Mouse (Mus musculus) spleen, postnatal 4 days (tissue): Measurements from ENCODE around the gene 4930562C15Rik.

Source experiments
- DNase-seq, 2 experiments: peaks; one replicate each; pipeline ENCODE4 v3.0.0; 2022; ENCODE audit warnings: low spot score in 2 of 2

4930562C15Rik gene

DNA sequence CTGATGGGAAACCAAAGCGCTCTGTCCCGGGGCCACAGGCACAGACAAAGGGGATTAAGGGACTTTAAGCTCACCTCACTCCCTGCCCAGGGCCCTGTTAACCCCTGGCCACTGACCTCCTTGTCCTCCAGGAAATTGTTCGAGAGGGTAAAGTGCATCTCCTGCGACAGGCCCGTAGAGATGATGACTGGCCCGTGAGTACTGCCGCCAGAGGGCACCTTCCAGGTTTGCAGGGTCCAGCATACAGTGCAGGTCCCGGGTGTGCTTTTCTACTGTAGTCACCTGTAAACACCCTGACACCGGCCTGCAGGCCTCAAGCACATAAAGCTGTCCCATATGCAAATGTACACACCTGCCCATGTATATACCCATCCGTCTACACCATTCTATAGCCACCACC, 26.2 kb downstream of the 4930562C15Rik start:
- DNase-seq = no peak

DNA sequence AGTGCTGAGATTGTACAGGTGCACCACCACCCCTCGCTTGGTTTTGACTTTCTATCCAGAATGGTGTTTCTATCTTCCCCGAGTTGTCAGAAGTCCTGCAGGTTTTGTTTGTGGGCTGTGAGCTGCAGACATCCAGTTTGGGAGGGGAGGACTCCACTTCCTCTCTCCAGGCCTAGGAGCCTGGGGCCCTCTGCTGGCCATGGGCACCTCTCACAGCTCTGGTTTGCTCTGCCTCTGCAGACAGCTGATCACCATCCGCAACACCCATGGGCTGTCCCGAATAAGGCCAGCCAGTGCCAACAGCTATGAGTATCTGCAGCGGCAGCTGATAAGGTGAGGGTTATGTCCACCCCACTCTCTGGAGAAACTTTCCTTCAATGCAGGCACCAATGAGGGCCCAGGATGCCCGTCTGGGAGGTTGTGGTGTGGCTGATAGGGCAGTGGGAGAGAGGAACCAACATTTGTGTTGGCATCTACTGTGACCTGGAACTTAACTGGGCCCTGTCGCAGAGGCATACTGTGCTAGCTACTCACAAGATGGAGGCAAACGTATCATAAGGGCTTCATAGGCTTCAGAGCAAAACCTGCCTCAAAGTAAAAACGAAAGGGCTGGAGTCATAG, 27.8 kb downstream of the 4930562C15Rik start:
- DNase-seq = peak; percentile 70 to 82

GRCm38 (mm10) chr16:4863742-4864141, 28.5 kb downstream of the 4930562C15Rik start:
- no peak for DNase-seq

- no peak for DNase-seq
These were observed 31.0 kb downstream of the 4930562C15Rik start for GRCm38 (mm10) chr16:4866101-4866695.

DNA sequence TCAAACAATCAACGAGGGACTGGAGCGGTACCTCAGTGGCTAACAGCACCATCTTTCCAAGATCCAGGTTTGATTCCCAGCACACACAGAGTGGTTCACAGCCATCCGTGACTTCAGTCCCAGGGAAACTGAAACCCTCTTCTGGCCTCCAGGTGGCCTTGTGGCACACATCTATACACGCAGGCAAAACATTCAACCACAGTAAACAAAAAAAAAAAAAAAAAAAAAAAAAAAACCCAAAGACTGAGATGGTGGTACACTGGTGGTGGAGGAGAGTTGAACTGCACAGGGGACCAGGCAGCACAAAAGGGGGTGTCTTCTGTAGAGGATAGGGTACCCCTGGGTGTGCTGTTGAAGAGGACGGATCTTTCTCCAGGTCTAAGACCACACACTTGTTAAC, 35.3 kb downstream of the 4930562C15Rik start:
- DNase-seq = no peak

- DNase-seq = no peak
These were observed 36.7 kb downstream of the 4930562C15Rik start for GRCm38 (mm10) chr16:4871926-4872325.

GRCm38 (mm10) chr16:4875198-4876032, 40.2 kb downstream of the 4930562C15Rik start:
- peak; percentile 26 to 69 for DNase-seq

GRCm38 (mm10) chr16:4876033-4876680, 40.9 kb downstream of the 4930562C15Rik start:
- DNase-seq = peak; percentile 47 to 73

- DNase-seq = no peak
These were observed 42.0 kb downstream of the 4930562C15Rik start for GRCm38 (mm10) chr16:4877195-4877594.

DNA sequence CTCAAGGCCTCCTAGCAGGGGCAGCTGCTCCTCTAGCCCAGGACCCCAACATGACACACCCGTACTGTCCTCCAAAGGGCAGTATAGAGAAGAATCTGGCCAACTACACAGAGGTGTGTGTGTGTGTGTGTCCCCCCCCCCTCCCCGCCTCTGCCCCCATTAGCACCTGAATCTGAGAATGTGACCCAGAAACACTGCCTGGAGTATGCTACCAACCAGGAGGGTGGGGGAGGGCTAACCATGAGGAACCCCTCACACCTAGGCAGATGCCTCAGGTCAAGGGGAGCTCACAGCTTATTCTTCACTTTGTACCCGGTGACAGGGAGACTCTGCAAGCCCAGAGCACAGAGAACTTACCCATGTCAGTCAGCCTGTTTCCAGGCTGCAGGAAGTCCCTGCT, 42.5 kb downstream of the 4930562C15Rik start:
- no peak for DNase-seq

GRCm38 (mm10) chr16:4878192-4878885, 43.1 kb downstream of the 4930562C15Rik start:
- DNase-seq = peak; percentile 51 to 74

GRCm38 (mm10) chr16:4879101-4879707, 44.0 kb downstream of the 4930562C15Rik start:
- peak; percentile 50 to 77 for DNase-seq

GRCm38 (mm10) chr16:4879708-4880124, 44.5 kb downstream of the 4930562C15Rik start:
- peak; percentile 88 to 94 for DNase-seq

DNA sequence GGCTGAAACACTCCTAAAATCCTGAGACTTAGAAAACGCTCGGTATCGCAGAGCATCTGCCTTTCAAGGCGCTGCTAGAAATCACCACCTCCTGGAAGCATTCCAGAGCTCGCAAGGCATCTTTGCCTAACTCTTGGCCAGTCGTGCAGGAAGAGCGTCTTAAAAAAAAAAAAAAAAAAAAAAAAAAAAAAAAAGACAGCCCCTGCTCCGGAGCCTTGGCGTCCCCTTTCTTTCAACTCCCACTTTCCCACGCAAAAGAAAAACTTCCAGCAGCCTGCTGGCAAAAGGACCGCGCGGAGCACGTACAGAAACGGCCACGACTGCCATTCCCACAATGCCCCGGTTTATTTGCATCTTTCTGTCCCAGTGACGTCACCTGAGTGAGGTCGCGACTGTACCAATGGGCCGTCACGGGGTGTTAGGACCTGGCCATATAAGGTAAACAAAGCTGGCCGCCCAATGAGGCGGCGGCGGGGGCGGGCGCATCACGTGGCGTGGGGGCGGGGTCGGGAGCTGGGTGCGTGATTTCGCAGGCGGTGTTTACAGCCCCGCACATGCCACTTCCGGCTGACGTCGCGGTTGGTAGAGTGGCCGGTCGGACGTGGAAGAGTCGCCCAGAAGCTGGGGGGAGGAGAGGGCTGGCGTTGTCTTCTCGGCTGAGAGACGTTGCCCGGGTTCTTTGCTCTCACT, 45.1 kb downstream of the 4930562C15Rik start, which contains the start of gene Ubald1:
Ubald1 (minus strand) TSS at position 180 of the 690 bp plus-strand sequence.
- DNase-seq = peak; percentile 97 to 98

DNA sequence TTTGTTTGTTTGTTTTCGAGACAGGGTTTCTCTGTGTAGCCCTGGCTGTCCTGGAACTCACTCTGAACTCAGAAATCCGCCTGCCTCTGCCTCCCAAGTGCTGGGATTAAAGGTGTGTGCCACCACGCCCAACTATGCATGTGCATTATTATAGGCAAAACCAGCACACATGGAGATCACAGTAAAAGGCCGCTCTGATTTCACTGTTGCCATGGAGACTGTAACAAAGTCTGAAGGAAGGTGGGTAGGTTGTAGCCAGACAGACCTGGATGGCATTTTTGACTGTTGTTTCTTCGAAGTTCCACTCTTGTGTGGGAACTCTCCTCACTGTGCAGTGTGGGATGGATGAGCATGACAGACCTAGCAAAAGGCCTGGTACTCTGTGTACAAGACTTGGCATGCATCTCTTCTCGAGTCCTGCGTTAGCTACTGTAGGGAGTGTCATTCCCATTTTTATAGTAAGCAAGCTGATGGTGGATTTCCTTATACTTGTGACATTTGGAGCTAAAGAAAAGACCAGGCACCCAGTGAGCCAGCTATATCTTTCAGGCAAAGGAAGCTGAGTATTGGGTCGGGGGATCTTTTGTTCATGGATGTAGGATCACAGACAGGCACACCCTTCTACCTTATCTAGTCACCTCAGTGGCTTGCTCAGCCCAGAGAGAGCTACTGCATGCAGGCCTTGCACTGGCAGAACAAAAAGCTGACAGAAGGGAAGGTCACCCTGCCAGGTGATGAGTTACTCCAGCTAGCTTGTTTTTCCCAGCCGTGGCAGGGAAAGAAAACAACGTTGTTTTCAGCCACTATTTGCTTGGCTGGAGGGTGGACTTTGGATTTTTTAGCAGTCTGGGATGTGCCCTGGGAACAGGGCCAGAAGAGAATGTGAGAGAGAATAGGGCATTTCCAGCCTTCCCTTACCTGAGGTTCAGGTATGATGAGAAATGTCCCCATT, 46.5 kb downstream of the 4930562C15Rik start:
- DNase-seq = no peak

- DNase-seq = no peak
These were observed 49.7 kb downstream of the 4930562C15Rik start for GRCm38 (mm10) chr16:4884930-4885329.

- DNase-seq = peak; percentile 83 to 92
These were observed 50.8 kb downstream of the 4930562C15Rik start, which contains the start of gene Mgrn1 for GRCm38 (mm10) chr16:4885760-4886689. Mgrn1 (plus strand) TSS chr16:4886249.

- no peak for DNase-seq
These were observed 51.4 kb downstream of the 4930562C15Rik start for GRCm38 (mm10) chr16:4886690-4887020.
